Mouse (Mus musculus) adrenal gland, postnatal 4 days (tissue): ENCODE data around the gene Tekt5. TPM values are rescaled to one million over a fixed set of nuclear protein-coding genes. Genes with fewer than 3 reads are reported as not detected.

ENCODE experiments used
- DNase-seq, 2 experiments: peaks; one replicate each; pipeline ENCODE4 v3.0.0; 2021 to 2022; ENCODE audit warnings: low spot score in 2 of 2, mixed read lengths in 2 of 2
- total RNA-seq, 2 experiments: library from RNA; stranded (reverse); gene quantifications; 2 replicates each; pipeline ENCODE4 v1.2.3; 2021

The Tekt5 gene
- total RNA-seq, 2 experiments from 2014 or later, result 0.28 TPM; not detected in 1

GRCm38 (mm10) chr16:10337422-10338197 lies 57.7 kb downstream of the Tekt5 start:
- no peak for DNase-seq

- DNase-seq, result no peak
These were observed 58.6 kb downstream of the Tekt5 start for GRCm38 (mm10) chr16:10336454-10337421.

GRCm38 (mm10) chr16:10335953-10336352 lies 59.3 kb downstream of the Tekt5 start:
- DNase-seq, result no peak

- no peak for DNase-seq
These were observed 62.6 kb downstream of the Tekt5 start for GRCm38 (mm10) chr16:10332732-10333131.

- no peak for DNase-seq
These were observed 64.4 kb downstream of the Tekt5 start for GRCm38 (mm10) chr16:10330586-10331495.

- no peak for DNase-seq
These were observed 67.5 kb downstream of the Tekt5 start for GRCm38 (mm10) chr16:10327563-10328333.

GRCm38 (mm10) chr16:10319914-10320569 lies 75.2 kb downstream of the Tekt5 start:
- DNase-seq, result no peak

GRCm38 (mm10) chr16:10317197-10317544 lies 78.1 kb downstream of the Tekt5 start:
- DNase-seq, result no peak

GRCm38 (mm10) chr16:10316493-10317196 lies 78.6 kb downstream of the Tekt5 start:
- no peak for DNase-seq

GRCm38 (mm10) chr16:10313646-10314088 lies 81.6 kb downstream of the Tekt5 start, which contains the start of gene Emp2:
Gene Emp2 (minus strand): TSS chr16:10313968.
- peak in 1 of 2 experiments; percentile 13 for DNase-seq

GRCm38 (mm10) chr16:10313226-10313625 lies 82.1 kb downstream of the Tekt5 start:
- no peak for DNase-seq

- no peak for DNase-seq
These were observed 83.3 kb downstream of the Tekt5 start for GRCm38 (mm10) chr16:10311989-10312388.

- DNase-seq, result no peak
These were observed 84.2 kb downstream of the Tekt5 start for GRCm38 (mm10) chr16:10311086-10311485.

GRCm38 (mm10) chr16:10310507-10310906 lies 84.8 kb downstream of the Tekt5 start:
- no peak for DNase-seq

Other genes with a start within 250 kb of the Tekt5 start
- gene Rpl39l, start 225.3 kb downstream of the Tekt5 start, total RNA-seq, result not detected
- 1 to 10 TPM; 1.7 to 1.9 TPM for gene Atf7ip2, start 202.8 kb downstream of the Tekt5 start, total RNA-seq
- gene Emp2, start 81.5 kb downstream of the Tekt5 start, total RNA-seq, result 10 to 100 TPM in 1 of 2 experiments, 1 to 10 TPM in 1; 9.7 to 12.5 TPM
- 10 to 100 TPM; 22.2 to 23.4 TPM for gene Nubp1, start 16.5 kb upstream of the Tekt5 start, total RNA-seq
- 1 to 10 TPM; 4.7 to 4.8 TPM for gene Tvp23a, start 51.9 kb upstream of the Tekt5 start, total RNA-seq
- under 1 TPM; 0.37 to 0.56 TPM for gene Ciita, start 84.6 kb upstream of the Tekt5 start, total RNA-seq
- 10 to 100 TPM; 21.8 to 23.0 TPM for gene Dexi, start 147.6 kb upstream of the Tekt5 start, total RNA-seq
- 10 to 100 TPM; 28.2 to 30.7 TPM for gene Clec16a, start 149.8 kb upstream of the Tekt5 start, total RNA-seq